Mouse (Mus musculus) large intestine, adult 2 months (tissue): ENCODE data around the gene Ppat. TPM values are rescaled to one million over a fixed set of nuclear protein-coding genes. Genes with fewer than 3 reads are reported as not detected.
"Not testable (repeated sequence)": the region's sequence is repeated elsewhere in the genome, so short reads cannot be mapped to it uniquely, and the experiment has no call there.

Source experiments
- DNase-seq: peaks from one replicate; pipeline ENCODE4 v3.0.0-alpha.2; 2012; ENCODE audit warnings: low read depth, low spot score
- WGBS: fragments of 180-500 bp; shearing (Covaris S2); methylation state at CpG from one replicate; pipeline ENCODE4 v1.1.7; 2018; 5-methylcytosine and 5-hydroxymethylcytosine counted together
- polyA plus RNA-seq: library from polyadenylated mRNA; depleted of rRNA; stranded (reverse); fragments of >200 nt; gene quantifications from 2 replicates; pipeline ENCODE4 v1.2.3, GENCODE M21; 2012

Gene Ppat
- polyA plus RNA-seq, 1 experiment, result 2.2 TPM

DNA sequence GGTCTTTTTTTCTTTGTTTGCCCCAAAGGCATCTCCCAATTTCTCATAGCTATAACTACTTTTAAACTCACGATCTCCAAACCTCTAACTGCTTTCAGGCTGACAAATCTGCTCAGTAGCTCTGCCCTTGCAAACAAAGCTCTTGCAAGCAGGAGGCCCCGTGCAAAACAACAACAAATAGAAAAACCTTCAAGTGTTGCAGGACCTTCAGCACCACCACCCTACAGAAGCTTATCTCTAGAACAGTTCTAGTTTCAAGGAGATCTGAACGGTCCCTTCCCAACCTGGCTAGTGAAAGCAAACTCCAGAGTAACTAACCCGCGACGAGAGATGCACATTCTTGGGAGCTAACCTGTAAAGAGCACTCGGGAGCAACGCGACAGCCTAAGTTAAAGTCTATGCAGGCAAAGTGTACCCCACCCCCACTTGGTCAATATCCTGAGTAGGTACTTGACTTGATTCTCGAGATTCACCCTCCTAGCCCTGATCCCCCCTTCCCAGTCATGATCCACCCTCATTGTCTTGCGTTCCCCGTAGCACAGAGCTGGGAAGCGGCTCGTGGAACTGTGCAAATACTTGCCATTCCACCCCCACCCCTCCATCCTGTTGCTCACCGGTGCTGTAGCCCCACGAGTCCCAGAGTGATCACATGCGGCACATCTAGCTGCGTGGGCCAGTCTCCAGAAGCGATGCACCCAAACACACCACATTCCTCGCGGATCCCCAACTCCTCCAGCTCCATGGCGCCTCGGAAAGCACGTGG, 854 bp downstream of the Ppat start:
- no peak for DNase-seq
- WGBS, result under 1% methylated on average over 24 of the region's 24 CpGs

DNA sequence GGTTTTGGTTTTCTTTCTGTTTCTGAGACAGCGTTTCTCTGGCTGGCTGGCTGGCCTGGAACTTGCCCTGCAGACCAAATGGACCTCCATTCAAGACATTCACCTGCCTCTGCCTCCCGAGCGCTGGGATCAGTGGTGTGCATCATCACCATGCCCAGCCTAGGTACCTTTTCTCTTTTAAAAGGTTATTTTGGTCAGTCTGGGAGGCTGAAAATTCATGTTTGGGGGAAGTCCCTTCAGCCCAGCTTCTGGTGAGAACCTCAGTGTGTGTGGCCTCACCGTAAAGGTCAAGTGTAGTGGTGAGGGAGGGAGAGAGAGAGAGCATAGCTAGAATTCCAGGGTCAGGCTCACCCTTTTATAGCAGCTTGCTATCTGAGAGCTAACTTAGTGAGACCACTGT, 3.6 kb downstream of the Ppat start:
- WGBS, result 81% methylated on average over 4 of the region's 4 CpGs
- no peak for DNase-seq

DNA sequence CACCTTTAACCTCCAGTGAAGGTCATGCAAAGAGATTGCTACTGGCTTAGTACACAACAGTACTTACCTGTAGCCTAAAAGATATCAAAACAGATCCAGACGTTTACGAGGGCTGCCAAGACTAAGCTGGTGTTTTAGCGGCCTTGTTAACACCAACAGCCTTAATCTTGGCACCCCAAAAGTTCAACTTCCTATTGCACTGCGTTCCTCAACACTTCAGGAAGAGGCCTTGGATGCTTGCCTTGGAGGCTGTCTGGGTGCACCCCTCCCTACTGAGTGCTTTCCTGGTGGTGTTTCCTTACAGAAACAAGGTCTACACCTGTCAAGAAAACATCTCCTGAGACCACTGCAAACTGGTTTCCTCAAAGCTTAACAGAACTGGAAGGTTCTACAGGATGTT, 4.2 kb downstream of the Ppat start:
- WGBS, result 59% methylated on average over 4 of the region's 4 CpGs
- no peak for DNase-seq

DNA sequence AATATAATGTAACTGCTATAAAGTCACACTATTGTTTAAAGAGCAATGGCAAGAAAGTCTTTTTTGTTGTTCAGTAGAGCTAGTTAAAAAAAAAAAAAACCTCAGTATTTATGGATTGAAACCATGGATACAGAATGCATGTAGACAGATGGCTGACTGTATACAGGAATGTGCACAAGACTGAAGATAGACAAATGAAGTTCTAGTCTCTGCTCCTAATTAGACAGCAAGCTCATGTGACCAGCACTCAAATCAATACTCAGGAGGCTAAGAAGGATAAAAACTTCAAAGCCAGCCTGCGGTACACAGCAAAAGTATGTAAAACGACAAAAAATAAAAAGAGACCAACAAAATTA, 5.7 kb downstream of the Ppat start:
- 90% methylated on average over 2 of the region's 2 CpGs for WGBS
- no peak for DNase-seq

DNA sequence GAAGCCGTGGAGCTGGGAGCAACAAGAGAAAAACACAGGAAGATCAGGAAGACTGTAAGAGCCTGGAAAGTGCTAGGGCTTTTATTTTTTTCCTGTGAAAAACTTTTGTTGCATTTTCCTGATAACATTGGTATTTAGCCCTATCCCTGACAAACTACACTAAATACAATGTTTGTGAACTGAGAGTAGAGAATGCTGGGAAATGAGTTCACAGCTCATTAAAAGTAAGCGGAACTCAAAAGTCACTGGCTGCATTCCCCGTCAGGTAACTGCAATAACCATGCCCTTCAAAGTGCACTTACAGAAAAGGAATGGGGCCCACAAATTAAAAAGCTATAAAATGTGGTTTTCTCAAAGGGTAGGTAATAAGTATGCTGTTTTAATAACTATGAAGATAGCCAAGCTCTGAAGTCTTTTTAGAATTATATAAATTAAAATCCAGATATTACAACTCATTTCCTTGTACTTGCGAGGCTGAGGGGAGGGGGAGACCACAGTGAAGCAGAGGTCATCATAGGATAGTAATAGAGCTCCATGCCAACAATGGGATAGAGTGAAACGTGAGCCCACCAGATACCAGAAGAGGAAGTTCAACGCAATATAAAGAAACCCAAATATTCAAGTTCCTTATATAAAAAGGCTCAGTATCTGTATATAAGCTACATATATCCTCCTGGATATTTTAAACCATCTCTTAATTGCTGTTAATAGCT, 6.3 kb downstream of the Ppat start:
- DNase-seq, result no peak
- 69% methylated on average over 6 of the region's 6 CpGs for WGBS

DNA sequence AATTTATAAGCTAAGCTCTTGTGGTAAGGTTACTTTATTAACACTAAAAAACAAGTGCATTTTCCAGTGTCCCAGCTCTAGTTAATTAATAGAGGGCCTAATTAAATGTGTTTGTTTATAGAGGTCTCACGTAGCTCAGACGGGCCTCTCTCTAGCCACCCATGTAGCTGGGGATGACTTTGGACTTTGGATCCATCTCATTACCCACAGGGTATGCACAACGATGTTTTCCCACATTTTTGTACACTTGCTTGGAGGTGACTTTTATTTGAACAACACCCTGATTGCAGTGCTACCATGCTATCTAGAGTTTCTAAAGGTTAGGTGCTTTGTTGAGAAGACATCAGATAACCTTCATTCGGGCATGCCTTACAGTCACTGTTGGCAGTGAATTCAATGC, 8.9 kb downstream of the Ppat start:
- 51% methylated on average over 4 of the region's 4 CpGs for WGBS
- no peak for DNase-seq

DNA sequence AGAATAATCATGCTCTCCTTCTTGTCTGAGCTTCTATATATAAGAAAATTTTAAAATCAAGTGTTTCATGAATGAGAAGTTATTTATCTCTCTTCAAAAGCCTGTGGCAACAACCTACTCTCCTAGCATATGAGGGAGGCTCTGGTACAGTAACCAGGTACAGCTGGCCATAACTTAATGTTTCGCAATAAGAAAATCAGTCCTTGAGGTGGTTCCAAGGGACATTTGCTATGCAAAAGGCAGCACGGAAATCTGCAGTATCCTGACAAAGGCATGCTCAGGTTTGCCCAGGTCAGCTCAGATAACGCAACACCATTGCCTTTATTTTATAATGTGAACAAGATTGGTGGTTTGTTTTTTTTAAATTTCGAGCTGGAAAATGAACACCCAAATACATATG, 9.4 kb downstream of the Ppat start:
- DNase-seq, result no peak
- 72% methylated on average over 4 of the region's 4 CpGs for WGBS

DNA sequence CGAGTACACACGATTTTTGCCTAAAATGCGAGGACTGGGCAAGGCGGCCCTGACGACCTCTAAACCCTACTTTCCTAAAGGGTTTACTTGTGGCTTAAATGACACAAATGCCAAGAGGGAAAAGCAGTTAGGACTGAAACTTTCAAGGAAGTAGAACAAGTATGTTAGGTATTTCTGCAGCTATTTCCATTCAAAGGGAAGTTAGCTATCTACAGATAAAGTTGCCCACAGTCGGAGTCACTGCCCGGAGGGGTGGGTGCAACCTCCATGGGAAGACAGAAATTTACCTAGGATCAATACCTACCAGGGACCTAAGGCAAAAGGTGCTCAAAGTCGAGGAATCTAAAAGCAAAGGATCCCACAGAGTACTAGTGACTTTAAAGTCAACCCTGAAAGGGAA, 11.7 kb downstream of the Ppat start:
- no peak for DNase-seq
- 97% methylated on average over 8 of the region's 8 CpGs for WGBS

DNA sequence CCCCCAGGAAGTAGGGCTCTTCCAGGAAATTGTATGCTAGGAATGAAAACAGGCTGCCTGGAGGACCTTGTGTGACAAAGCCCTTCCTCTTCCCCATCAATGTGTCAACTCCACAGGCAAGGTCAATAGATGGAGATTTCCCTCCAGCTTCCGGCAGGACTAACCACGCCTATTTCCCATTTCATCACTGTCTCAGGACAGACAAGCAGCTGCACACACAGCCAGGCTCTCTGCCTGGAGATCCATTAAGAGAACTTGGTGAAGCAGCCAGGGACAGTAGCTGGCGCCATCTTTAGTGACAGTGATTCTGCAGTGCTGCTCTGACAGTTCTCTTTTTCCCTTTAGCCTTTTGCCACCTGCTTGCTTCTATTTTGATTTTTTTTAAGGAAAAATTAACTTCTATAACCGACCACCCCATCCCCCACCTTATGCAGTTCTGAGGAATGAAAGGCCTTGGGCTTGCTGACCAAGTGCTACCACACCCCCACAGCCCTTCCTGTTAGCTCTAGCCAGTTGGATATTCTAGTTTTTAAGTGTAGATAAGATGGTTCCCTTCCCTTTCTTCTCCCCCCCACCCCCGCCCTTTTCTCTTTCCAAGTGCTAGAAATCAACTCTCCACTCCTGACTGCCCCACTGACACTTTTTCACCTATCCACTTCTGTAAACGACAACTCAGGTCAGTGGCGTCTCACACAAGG, 22.0 kb downstream of the Ppat start:
- 68% methylated on average over 7 of the region's 7 CpGs for WGBS
- DNase-seq, result no peak

DNA sequence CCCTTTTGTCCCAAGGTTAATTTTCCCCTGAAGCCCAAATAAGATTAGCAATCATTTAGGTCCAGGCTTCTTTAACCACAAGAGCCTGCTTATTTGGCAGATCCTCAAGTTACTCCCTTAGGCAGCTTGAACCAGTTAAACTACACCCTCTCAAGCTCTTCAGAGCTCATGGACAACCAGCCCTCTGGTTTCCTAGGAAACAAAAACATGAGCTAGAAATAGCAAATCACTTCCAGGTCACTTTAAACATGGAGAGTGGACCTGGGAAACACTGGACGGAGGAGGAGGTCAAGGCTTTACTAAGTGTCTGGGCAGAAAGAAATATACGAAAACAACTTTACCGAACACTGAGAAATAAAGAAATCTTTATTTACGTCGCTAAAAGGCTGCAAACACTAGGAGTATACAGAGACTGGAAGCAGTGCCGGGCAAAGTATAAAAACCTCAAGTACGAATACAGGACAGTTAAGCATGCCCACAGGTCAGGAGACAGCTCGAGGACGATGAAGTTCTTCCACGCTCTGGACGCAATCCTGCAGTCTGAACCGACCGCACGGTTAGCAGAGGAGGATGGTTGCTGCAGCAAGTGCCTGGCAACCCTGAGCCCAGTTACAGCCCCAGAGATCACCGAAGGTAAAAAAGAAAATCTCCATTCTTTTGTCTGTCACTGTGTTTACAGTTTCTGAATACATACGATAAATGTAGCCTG, 23.1 kb downstream of the Ppat start:
- WGBS, result 75% methylated on average over 16 of the region's 16 CpGs
- DNase-seq, result no peak

DNA sequence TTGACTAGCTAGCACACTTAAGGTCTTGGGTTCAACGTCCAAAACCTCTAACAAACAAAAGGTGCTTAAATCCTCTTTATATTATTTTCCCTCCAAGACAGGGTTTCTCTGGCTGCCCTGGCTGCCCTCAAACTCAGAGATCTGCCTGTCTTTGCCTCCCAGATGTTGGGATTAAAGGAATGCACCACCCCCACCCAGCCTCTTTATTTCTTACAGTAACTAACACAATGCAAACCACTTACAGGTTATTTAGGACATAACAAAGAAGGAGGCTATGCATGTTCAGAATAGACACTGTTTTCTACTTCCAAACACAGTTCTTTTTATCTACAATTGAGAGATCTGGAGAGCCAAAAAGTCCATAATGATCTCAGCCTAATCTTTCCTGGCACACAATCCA, 27.1 kb downstream of the Ppat start:
- DNase-seq, result no peak
- WGBS, result 69% methylated on average over 1 of the region's 1 CpGs

DNA sequence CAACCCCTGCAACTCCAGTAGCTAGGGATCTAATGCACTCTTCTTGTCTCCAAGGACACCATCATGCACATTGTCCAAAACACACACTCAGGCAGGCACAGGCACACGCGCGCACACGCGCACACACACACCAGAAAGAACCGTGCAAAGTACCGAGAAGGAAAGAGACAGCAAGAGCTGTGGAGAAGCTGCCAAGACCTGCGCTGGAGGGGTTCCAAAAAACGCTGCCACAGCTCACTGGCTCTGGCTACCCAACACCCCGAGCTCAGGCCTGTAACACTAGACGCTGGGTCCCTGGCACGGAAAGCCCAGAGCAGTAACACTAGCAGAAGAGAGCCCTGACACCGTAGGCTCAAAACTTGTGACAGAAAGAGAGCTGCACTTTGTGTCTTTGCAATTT, 27.9 kb downstream of the Ppat start:
- DNase-seq, result no peak
- 86% methylated on average over 13 of the region's 13 CpGs for WGBS

DNA sequence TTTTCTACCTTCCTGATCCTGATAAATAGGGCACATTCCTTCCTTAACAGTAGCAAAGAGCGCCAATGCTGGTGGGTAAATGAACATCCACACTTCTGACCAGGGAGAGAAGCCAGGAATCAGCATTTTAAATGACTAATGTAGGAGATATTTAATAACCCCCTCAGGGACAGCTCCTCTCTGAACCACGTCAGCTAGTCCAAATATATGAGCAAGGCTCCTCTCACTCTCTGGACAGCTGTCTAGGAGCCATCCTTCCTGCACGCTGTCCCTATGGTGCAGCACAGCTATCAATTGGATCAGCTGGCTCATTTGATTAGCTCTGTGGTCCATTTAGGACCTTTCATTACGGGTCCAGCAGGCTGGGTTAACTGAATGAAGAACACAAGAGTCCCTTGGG, 28.5 kb downstream of the Ppat start:
- no peak for DNase-seq
- WGBS, result 87% methylated on average over 4 of the region's 4 CpGs

DNA sequence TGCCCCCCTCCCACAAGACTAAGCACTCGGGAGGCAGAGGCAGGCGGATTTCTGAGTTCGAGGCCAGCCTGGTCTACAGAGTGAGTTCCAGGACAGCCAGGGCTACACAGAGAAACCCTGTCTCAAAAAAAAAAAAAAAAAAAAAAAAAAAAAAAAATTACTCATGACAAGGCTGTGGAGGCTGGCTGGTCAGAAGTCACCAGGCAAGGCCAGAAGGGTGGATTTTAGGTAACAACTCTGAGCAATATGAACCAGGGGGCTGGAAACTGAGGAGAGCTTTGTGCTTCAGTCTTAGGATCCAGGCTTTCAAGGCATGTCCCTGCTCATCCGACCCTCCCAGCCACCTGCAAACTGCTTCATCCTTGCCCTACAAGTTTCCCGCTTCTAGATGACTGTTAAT, 38.9 kb downstream of the Ppat start:
- 91% methylated on average over 5 of the region's 5 CpGs for WGBS
- not testable (repeated sequence) for DNase-seq

DNA sequence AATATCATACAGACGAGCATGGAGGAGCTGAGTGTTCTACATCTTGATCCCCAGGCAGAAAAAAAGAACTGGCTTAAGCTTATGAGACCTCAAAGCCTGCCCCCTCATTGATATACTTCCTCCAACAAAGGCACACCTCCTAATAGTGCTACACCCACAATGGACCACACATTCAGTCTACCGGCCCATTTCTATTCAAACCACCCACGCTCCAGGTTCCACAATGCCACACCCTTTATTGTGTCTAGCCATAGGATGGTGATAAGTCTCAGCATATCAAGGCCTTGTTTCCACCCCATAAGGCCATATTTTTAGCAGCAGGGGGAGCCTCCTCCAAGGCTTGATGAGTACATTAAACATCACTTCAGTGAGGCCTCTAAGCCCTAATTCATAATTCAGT, 40.6 kb downstream of the Ppat start:
- DNase-seq, result no peak
- WGBS, result 66% methylated on average over 3 of the region's 3 CpGs

DNA sequence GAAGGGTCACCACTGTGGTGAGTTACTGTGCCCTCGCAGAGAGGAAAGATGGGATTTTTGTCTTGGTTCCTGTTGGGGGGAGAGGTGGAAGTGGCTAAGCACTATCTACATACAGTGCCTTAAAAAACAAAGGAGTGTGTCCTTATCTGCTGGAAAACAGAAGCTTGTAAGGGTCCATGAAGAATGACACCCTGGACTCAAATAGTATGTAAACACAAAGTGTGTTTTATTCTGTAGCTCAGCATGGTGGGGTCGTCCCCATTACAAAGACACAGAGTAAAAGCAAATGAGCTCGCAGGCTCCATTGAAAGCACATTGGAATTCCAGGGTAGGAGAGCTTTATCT, 45.3 kb downstream of the Ppat start:
- DNase-seq, result no peak
- WGBS, result 34% methylated on average over 3 of the region's 3 CpGs

DNA sequence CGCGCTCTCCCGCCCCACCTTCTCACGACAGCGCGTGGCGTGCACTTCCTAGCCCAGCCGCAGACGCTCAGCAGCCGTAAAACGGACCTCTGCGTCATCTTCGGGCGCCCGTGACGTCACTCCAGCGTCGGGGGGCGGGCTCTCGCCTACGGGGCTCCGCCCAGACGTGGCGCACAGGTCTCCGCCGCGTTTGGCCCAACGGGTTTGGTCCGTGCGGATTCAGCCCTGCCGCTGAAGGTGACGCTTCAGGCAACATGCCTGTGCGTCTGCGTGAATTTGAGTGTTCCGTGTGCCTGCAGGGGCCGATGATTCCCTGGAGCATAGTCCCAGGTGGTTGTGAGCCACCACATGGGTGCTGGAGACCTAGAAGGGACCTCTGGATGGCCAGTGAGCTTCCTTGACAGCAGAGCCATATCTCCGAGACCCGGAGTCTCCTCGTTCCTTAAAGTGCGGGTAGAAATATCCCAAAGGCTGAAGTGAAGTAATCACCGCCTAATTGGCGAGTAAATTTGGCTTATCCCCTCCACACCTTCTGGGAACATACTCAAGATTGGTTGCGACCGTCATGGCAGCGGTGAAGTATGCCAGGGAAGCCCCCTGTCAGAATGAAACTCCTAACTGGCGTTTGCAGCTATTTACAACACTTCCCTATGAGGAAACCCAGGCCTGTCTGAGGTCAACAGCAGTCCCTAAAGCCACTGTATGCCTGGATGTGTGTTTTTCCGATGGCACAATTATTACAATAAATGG, 45.8 kb downstream of the Ppat start, which contains the start of gene Aasdh:
Gene Aasdh, minus strand, starts transcription at position 110 of the 750 bp plus-strand sequence.
- DNase-seq, result peak; percentile 68
- WGBS, result under 1% methylated on average over 47 of the region's 47 CpGs

DNA sequence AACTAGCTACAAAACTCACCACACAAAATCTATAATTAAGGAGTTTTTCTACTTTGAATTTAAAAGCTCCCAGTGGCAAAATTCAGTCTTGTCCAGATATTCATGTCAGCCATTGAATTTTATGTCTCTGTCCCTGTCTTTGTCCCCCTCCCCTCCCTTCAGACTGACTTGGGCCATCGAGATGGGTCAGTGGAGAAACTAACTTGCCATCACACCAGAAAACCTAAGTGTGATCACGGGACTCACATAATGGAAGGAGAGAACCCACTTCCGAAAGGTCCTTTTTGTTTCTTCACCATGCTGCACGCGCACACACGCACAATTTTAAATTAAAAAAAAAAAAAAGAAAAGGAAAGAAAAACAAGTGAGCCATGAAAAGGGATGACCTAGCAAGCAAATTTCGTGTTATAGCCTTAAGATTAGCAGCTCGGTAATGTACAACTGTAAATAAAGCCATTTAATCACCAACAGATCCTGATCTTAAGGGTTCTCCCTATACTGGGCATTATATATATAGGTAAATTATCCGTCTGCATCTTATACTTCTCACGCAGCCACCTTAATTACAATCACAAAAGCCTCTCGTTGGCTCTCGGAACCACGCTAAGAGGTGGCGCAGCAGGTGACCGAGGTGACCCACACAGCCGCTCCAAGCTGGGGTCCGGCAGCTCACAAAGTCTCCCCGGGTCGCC, 46.5 kb downstream of the Ppat start:
- DNase-seq, result no peak
- WGBS, result under 1% methylated on average over 19 of the region's 19 CpGs

DNA sequence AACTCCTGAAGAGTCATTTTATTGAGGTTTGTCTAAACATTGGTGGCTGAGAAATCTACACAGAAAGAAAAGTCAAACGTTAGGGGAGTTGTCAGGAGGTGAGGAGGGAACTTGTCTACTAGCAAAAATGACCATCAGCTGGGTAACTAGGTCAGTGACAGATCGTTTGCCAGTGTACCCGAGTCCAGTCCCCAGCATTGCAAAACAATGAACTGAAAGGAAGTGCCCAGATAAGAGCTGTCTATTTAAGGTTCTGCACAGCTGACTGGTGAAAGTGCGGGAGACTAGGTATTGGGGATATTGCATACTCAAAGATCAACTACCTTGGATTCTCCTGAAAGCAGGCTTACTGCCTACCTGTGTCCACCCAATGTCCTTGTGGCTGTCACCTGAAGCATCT, 49.2 kb downstream of the Ppat start:
- 56% methylated on average over 4 of the region's 4 CpGs for WGBS
- DNase-seq, result no peak
